Mouse (Mus musculus) erythroblast, adult 5-6 weeks (primary cell): ENCODE measurements around the gene Tor1a. TPM values are rescaled to one million over a fixed set of nuclear protein-coding genes. Genes with fewer than 3 reads are reported as not detected.
A peak's percentile ranks its signal among the peaks of the same experiment; 100 is the strongest.
"Not testable (repeated sequence)": the region's sequence is repeated elsewhere in the genome, so short reads cannot be mapped to it uniquely, and the experiment has no call there.

ENCODE experiments used
- ATAC-seq: replicated peaks from 2 replicates; pipeline ENCODE4 v1.8.0; 2016; ENCODE audit warnings: moderate number of reproducible peaks, mild to moderate bottlenecking, moderate TSS enrichment, inconsistent platforms; ENCODE audit not compliant: poor library complexity, low FRiP score, severe bottlenecking
- total RNA-seq, 2 experiments: library from RNA; stranded (forward) in 1 of 2; stranded (reverse) in 1 of 2; fragments of 150-400 nt in 1 of 2; fragments of 200-764, 138-1000 nt in 1 of 2; gene quantifications; 2 replicates each; pipeline versions ENCODE4 v1.2.3 to v1.2.4; 2015 to 2017; ENCODE audit warnings: low replicate concordance in 2 of 2

The Tor1a gene
- total RNA-seq, 2 experiments from 2014 or later = 14.4 to 15.8 TPM

GRCm38 (mm10) chr2:30958726-30959125 is 9.0 kb downstream of the Tor1a start:
- ATAC-seq = no peak

- no peak for ATAC-seq
These were observed 10.2 kb downstream of the Tor1a start for GRCm38 (mm10) chr2:30957511-30957910.

- ATAC-seq = no peak
These were observed 12.9 kb downstream of the Tor1a start for GRCm38 (mm10) chr2:30954797-30955196.

GRCm38 (mm10) chr2:30952824-30953490 is 14.8 kb downstream of the Tor1a start, which contains the start of gene Tor1b:
Tor1b (plus strand) TSS chr2:30952959.
- peak; percentile 95 for ATAC-seq

GRCm38 (mm10) chr2:30952457-30952823 is 15.3 kb downstream of the Tor1a start:
- peak; percentile 9; the same call in 1 of the 2 replicates for ATAC-seq

- ATAC-seq = peak; percentile 99
These were observed 25.1 kb downstream of the Tor1a start for GRCm38 (mm10) chr2:30942603-30943011.

- ATAC-seq = not testable (repeated sequence)
These were observed 25.6 kb downstream of the Tor1a start for GRCm38 (mm10) chr2:30942116-30942515.

- ATAC-seq = no peak
These were observed 26.1 kb downstream of the Tor1a start for GRCm38 (mm10) chr2:30941586-30941985.

- ATAC-seq = no peak
These were observed 29.1 kb downstream of the Tor1a start for GRCm38 (mm10) chr2:30938574-30938991.

GRCm38 (mm10) chr2:30937731-30938130 is 30.0 kb downstream of the Tor1a start:
- no peak for ATAC-seq

GRCm38 (mm10) chr2:30936808-30937207 is 30.9 kb downstream of the Tor1a start:
- no peak for ATAC-seq

- ATAC-seq = peak; percentile 72; the same call in 1 of the 2 replicates
These were observed 33.7 kb downstream of the Tor1a start for GRCm38 (mm10) chr2:30933917-30934450.

GRCm38 (mm10) chr2:30933032-30933431 is 34.7 kb downstream of the Tor1a start:
- no peak for ATAC-seq

GRCm38 (mm10) chr2:30931922-30932321 is 35.8 kb downstream of the Tor1a start:
- ATAC-seq = no peak

GRCm38 (mm10) chr2:30930846-30931245 is 36.9 kb downstream of the Tor1a start:
- not testable (repeated sequence) for ATAC-seq

GRCm38 (mm10) chr2:30929483-30930045 is 38.2 kb downstream of the Tor1a start, which contains the start of gene Ptges:
Ptges (minus strand) TSS chr2:30929863.
- ATAC-seq = peak; percentile 45

- ATAC-seq = peak; percentile 93
These were observed 38.7 kb downstream of the Tor1a start for GRCm38 (mm10) chr2:30928893-30929482.

- ATAC-seq = peak; percentile 68
These were observed 39.7 kb downstream of the Tor1a start for GRCm38 (mm10) chr2:30927844-30928628.

GRCm38 (mm10) chr2:30927151-30927781 is 40.5 kb downstream of the Tor1a start:
- ATAC-seq = no peak

GRCm38 (mm10) chr2:30926381-30926780 is 41.4 kb downstream of the Tor1a start:
- no peak for ATAC-seq
